Mouse (Mus musculus): ENCODE results near the gene Plcb3. TPM values are rescaled to one million over a fixed set of nuclear protein-coding genes. Genes with fewer than 3 reads are reported as not detected.

Plcb3 gene
- polyA plus RNA-seq, 1 experiment from 2014 or later: 138 TPM

Small RNAs within 50 kb of the gene (microRNA-seq; reads per million reads assigned to microRNA genes)
- gene Mir6990: 1.4 reads per million, percentile 16 among the genes with 10 or more reads in this experiment

Other genes starting within 250 kb of the Plcb3 start
- 18.9 and 20.3 TPM in 2 replicates for gene Rps6ka4, start 135.8 kb downstream of the Plcb3 start, polyA plus RNA-seq (2014; fragmentation: Nextera tagmentation; extraction: Ambion mirVana)
- 0.85 and 1.0 TPM in 2 replicates for gene Ccdc88b, start 118.3 kb downstream of the Plcb3 start, polyA plus RNA-seq (2014; fragmentation: Nextera tagmentation; extraction: Ambion mirVana)
- 136 and 150 TPM in 2 replicates for gene Trmt112, start 66.8 kb downstream of the Plcb3 start, polyA plus RNA-seq (2014; fragmentation: Nextera tagmentation; extraction: Ambion mirVana)
- gene Prdx5, start 66.4 kb downstream of the Plcb3 start, polyA plus RNA-seq (2014; fragmentation: Nextera tagmentation; extraction: Ambion mirVana): 116 and 139 TPM in 2 replicates
- gene Esrra, start 54.7 kb downstream of the Plcb3 start, polyA plus RNA-seq (2014; fragmentation: Nextera tagmentation; extraction: Ambion mirVana): 7.5 and 9.9 TPM in 2 replicates
- gene Catsperz, start 51.1 kb downstream of the Plcb3 start, polyA plus RNA-seq (2014; fragmentation: Nextera tagmentation; extraction: Ambion mirVana): 0.70 and 1.4 TPM in 2 replicates
- gene Kcnk4, start 42.0 kb downstream of the Plcb3 start, polyA plus RNA-seq (2014; fragmentation: Nextera tagmentation; extraction: Ambion mirVana): 0.22 TPM in 1 of 2 replicates, not detected in the other
- gene Bad, start 34.6 kb downstream of the Plcb3 start, polyA plus RNA-seq (2014; fragmentation: Nextera tagmentation; extraction: Ambion mirVana): 58.1 and 63.5 TPM in 2 replicates
- 20.2 and 21.8 TPM in 2 replicates for gene Gpr137, start 34.0 kb downstream of the Plcb3 start, polyA plus RNA-seq (2014; fragmentation: Nextera tagmentation; extraction: Ambion mirVana)
- gene Ppp1r14b, start 1.5 kb downstream of the Plcb3 start, polyA plus RNA-seq (2014; fragmentation: Nextera tagmentation; extraction: Ambion mirVana): 111 and 199 TPM in 2 replicates
- gene Fkbp2, start 4.0 kb upstream of the Plcb3 start, polyA plus RNA-seq (2014; fragmentation: Nextera tagmentation; extraction: Ambion mirVana): 96.9 and 103 TPM in 2 replicates
- 38.7 and 50.5 TPM in 2 replicates for gene Vegfb, start 11.2 kb upstream of the Plcb3 start, polyA plus RNA-seq (2014; fragmentation: Nextera tagmentation; extraction: Ambion mirVana)
- 23.3 and 25.2 TPM in 2 replicates for gene Dnajc4, start 16.1 kb upstream of the Plcb3 start, polyA plus RNA-seq (2014; fragmentation: Nextera tagmentation; extraction: Ambion mirVana)
- 14.6 and 16.1 TPM in 2 replicates for gene Nudt22, start 19.6 kb upstream of the Plcb3 start, polyA plus RNA-seq (2014; fragmentation: Nextera tagmentation; extraction: Ambion mirVana)
- 9.5 and 10.3 TPM in 2 replicates for gene Trpt1, start 19.7 kb upstream of the Plcb3 start, polyA plus RNA-seq (2014; fragmentation: Nextera tagmentation; extraction: Ambion mirVana)
- 7.0 and 7.3 TPM in 2 replicates for gene Fermt3, start 43.0 kb upstream of the Plcb3 start, polyA plus RNA-seq (2014; fragmentation: Nextera tagmentation; extraction: Ambion mirVana)
- 212 and 227 TPM in 2 replicates for gene Stip1, start 63.5 kb upstream of the Plcb3 start, polyA plus RNA-seq (2014; fragmentation: Nextera tagmentation; extraction: Ambion mirVana)
- gene Macrod1, start 80.3 kb upstream of the Plcb3 start, polyA plus RNA-seq (2014; fragmentation: Nextera tagmentation; extraction: Ambion mirVana): 7.1 and 8.5 TPM in 2 replicates
- gene Flrt1, start 129.3 kb upstream of the Plcb3 start, polyA plus RNA-seq (2014; fragmentation: Nextera tagmentation; extraction: Ambion mirVana): 3.6 TPM in 2 replicates
- gene Otub1, start 229.8 kb upstream of the Plcb3 start, polyA plus RNA-seq (2014; fragmentation: Nextera tagmentation; extraction: Ambion mirVana): 205 and 224 TPM in 2 replicates
- 1,241 and 1,347 TPM in 2 replicates for gene Cox8a, start 241.1 kb upstream of the Plcb3 start, polyA plus RNA-seq (2014; fragmentation: Nextera tagmentation; extraction: Ambion mirVana)